ENCODE assay signal across 10 mouse cellular contexts in genomic region chr5:63938575-63938974, GRCm38 (mm10). TPM values are rescaled to one million over a fixed set of nuclear protein-coding genes. Genes with fewer than 3 reads are reported as not detected.
DNase-seq lines count a peak whose midpoint lies in the region; ATAC-seq and TF ChIP-seq lines count a peak whose summit lies in the region.
"Had no signal": no experiment of that assay in that cellular context is flagged by ENCODE, and none has a peak within 500 bp of the region (broad histone marks: within the 10 kb centered on the region; RNA-seq: fewer than 3 reads in every experiment).

No protein-coding gene starts in this region.

- TF ChIP-seq CTCF in thymus, adult 2 months (IDR thresholded peaks at IDR 0.05; ENCODE audit: borderline replicate concordance, control insufficient read depth, extremely low read depth, insufficient read depth, low read length, poor library complexity) = no peak

- peak; percentile 17 for ATAC-seq in inflammation-experienced regulatory T-cells, adult 6 months
- no peak for ATAC-seq in neural tube, embryonic 15.5 days (ENCODE audit: low FRiP score)

- no peaks in the 10 kb centered on the region for H3K9me3 ChIP-seq in neural tube, embryonic 15.5 days (replicated peaks)

- 82% methylated on average over 4 of the region's 4 CpGs for WGBS in neural tube, embryonic 15.5 days
- 14% methylated on average over 4 of the region's 4 CpGs for WGBS in thymus, adult 2 months

- H3K4me3 ChIP-seq in neural tube, embryonic 15.5 days (replicated peaks) = no peak overlapping the region
- H3K4me3 ChIP-seq in thymus, adult 2 months (ENCODE audit: control insufficient read depth, insufficient read depth, low read length) = no peak overlapping the region

- DNase-seq in layer of hippocampus, adult 11-12 months (ENCODE audit: low spot score) = peak; percentile 53
- no peak for DNase-seq in layer of hippocampus, postnatal 36 days
- peak; percentile 67 for DNase-seq in MEL-GATA-1-ER (ENCODE audit: extremely low read depth, low read depth)
- DNase-seq in naive thymus-derived CD4-positive, alpha-beta T cell, adult 2 months (ENCODE audit: low read depth) = peak; percentile 28
- DNase-seq in right cerebral cortex, adult 2 months (ENCODE audit: low spot score in 2 of 2) = no peak
- no peak for DNase-seq in thymus, adult 2 months
- DNase-seq: embryo, embryonic 11 days; heart, postnatal 14 days had no signal

- H3K27ac ChIP-seq in neural tube, embryonic 15.5 days (replicated peaks) = no peak overlapping the region
- no peak overlapping the region for H3K27ac ChIP-seq in thymus, adult 2 months (ENCODE audit: control insufficient read depth, insufficient read depth, low read length)

- no peaks in the 10 kb centered on the region for H3K4me1 ChIP-seq in neural tube, embryonic 15.5 days
- H3K4me1 ChIP-seq in thymus, adult 2 months (replicated peaks; ENCODE audit: control insufficient read depth, insufficient read depth, low read length) = peaks cover 6% of the 10 kb centered on the region

- H3K27me3 ChIP-seq in neural tube, embryonic 15.5 days (replicated peaks) = no peaks in the 10 kb centered on the region
- H3K27me3 ChIP-seq in thymus, adult 2 months (ENCODE audit: control insufficient read depth, insufficient read depth, low read length) = no peaks in the 10 kb centered on the region

- H3K4me2 ChIP-seq in neural tube, embryonic 15.5 days = no peak overlapping the region

- H3K9ac ChIP-seq in neural tube, embryonic 15.5 days (replicated peaks) = no peak overlapping the region

- no peak for TF ChIP-seq POLR2A in thymus, adult 2 months (IDR thresholded peaks at IDR 0.05; ENCODE audit: control insufficient read depth, extremely low read depth, insufficient read depth, low read length, poor library complexity)

- H3K36me3 ChIP-seq in neural tube, embryonic 15.5 days = no peaks in the 10 kb centered on the region
- H3K36me3 ChIP-seq in thymus, adult 2 months (ENCODE audit: control insufficient read depth, insufficient read depth, low read length) = peaks cover 3% of the 10 kb centered on the region; the same call in 1 of the 2 replicates

RNA-seq across cellular contexts. Expression of gene Rell1, which starts 30.1 kb away (rescaled TPM):
- 10 to 100 TPM; 10.8 to 11.2 TPM for total RNA-seq in layer of hippocampus, postnatal 36 days (2021)
- 1 to 10 TPM; 1.5 to 6.1 (median 4.8) TPM for polyA plus RNA-seq in inflammation-experienced regulatory T-cells, adult 6 months (2017; shearing (Covaris generic))
- 7.9 and 10.4 TPM in 2 replicates for polyA plus RNA-seq in neural tube, embryonic 15.5 days (2015; fragmentation: Nextera tagmentation; extraction: Ambion mirVana)
- 10.8 and 11.7 TPM in 2 replicates for polyA plus RNA-seq in thymus, adult 2 months (2012; rRNA removed)

Comparison
In these comparisons a context has a peak if more than half of its experiments do, and no peak if none do; other contexts are left out.
1. DNase-seq: peak in layer of hippocampus, adult 11-12 months (single experiment), MEL-GATA-1-ER (single experiment) and naive thymus-derived CD4-positive, alpha-beta T cell, adult 2 months (single experiment); none in layer of hippocampus, postnatal 36 days (0 of 2), right cerebral cortex, adult 2 months (0 of 2) and thymus, adult 2 months (single experiment).